9 mouse cellular contexts compared by ENCODE assay signal in the genomic region with DNA sequence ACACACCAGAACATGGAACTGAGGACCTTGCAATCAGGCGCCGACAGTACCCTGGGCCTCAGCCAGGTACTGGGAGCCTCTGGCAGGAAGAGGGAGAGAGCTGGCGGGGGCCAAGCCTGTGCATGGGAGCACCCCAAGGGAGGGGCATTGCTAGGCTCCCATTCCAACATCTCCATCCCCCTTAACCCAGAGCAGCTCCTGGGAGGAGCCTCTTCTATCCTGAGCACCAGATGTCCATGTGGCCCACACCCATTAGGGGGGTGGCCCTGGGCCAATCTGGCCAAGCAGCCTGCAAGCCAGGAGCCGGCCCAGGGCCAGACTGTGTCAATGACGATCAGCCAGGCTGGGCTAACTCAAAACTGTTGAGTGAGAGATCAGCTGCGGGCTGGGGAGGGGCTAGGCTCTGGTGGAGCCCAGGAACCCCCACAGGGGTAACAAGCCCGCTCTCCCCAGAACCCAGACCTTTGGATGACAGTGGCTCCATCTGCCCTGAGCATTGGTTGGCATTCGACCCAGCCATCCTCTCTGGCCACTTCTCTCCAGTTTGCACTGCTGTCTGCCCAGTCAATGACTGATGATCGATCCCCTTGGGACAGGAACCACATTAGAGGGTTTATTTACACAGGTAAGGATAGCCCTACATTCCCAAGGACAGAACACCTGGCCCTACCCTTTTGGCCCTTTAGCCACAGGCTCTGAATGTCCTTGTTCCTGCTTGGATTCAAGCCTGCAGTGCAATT. TPM values are rescaled to one million over a fixed set of nuclear protein-coding genes. Genes with fewer than 3 reads are reported as not detected.
DNase-seq lines count a peak whose midpoint lies in the region; ATAC-seq and TF ChIP-seq lines count a peak whose summit lies in the region.
"Had no signal": no experiment of that assay in that cellular context is flagged by ENCODE, and none has a peak within 500 bp of the region (broad histone marks: within the 10 kb centered on the region; RNA-seq: fewer than 3 reads in every experiment).

No protein-coding gene starts in this region.

- no peak overlapping the region for H3K4me3 ChIP-seq in kidney, adult 2 months (ENCODE audit: insufficient read depth, low read depth, low read length)
- no peak overlapping the region for H3K4me3 ChIP-seq in forebrain, embryonic 15.5 days
- no peak overlapping the region for H3K4me3 ChIP-seq in lung, embryonic 14.5 days (ENCODE audit: low read depth, low read length)

- H3K27ac ChIP-seq in kidney, adult 2 months (ENCODE audit: insufficient read depth, low read depth, low read length) = no peak overlapping the region
- H3K27ac ChIP-seq in forebrain, embryonic 15.5 days (replicated peaks) = 0 out of 2 replicates have a peak overlapping the region, but pooled peaks have one; percentile 2
- no peak overlapping the region for H3K27ac ChIP-seq in lung, embryonic 14.5 days (ENCODE audit: low read depth)
- H3K27ac ChIP-seq: embryonic facial prominence, embryonic 13.5 days had no signal

- no peak for TF ChIP-seq POLR2A in kidney, adult 2 months (IDR thresholded peaks at IDR 0.05; ENCODE audit: low read depth, low read length)

- H3K9ac ChIP-seq in forebrain, embryonic 15.5 days (replicated peaks) = no peak overlapping the region
- no peak overlapping the region for H3K9ac ChIP-seq in lung, embryonic 14.5 days
- H3K9ac ChIP-seq: embryonic facial prominence, embryonic 13.5 days had no signal

- H3K36me3 ChIP-seq in kidney, adult 2 months (ENCODE audit: control insufficient read depth, insufficient read depth, low read length) = no peaks in the 10 kb centered on the region; the same call in 1 of the 2 replicates
- H3K36me3 ChIP-seq in forebrain, embryonic 15.5 days = peaks cover 31% of the 10 kb centered on the region
- H3K36me3 ChIP-seq in lung, embryonic 14.5 days (ENCODE audit: insufficient read depth) = peaks cover 46% of the 10 kb centered on the region

- no peaks in the 10 kb centered on the region for H3K9me3 ChIP-seq in forebrain, embryonic 15.5 days
- H3K9me3 ChIP-seq in lung, embryonic 14.5 days (ENCODE audit: low read depth, low read length) = no peaks in the 10 kb centered on the region
- H3K9me3 ChIP-seq: embryonic facial prominence, embryonic 13.5 days had no signal

- DNase-seq in kidney, adult 2 months = peak; percentile 16
- DNase-seq in kidney, adult 8-10 months = no peak
- DNase-seq in adrenal gland, postnatal 36 days = peak; percentile 49 to 72
- peak; percentile 76 to 78 for DNase-seq in heart, postnatal 36 days
- DNase-seq in lung, embryonic 14.5 days = peak; percentile 72
- peak; percentile 63 for DNase-seq in retina, postnatal 7 days (ENCODE audit: low read depth, low spot score)
- no peak for DNase-seq in frontal cortex, postnatal 14 days (ENCODE audit: low spot score in 2 of 2)

- no peaks in the 10 kb centered on the region for H3K27me3 ChIP-seq in kidney, adult 2 months (replicated peaks; ENCODE audit: control insufficient read depth, insufficient read depth, low read length)
- peaks cover 45% of the 10 kb centered on the region for H3K27me3 ChIP-seq in forebrain, embryonic 15.5 days
- peaks cover 61% of the 10 kb centered on the region for H3K27me3 ChIP-seq in lung, embryonic 14.5 days (ENCODE audit: insufficient read depth, low read length)

- 69% methylated on average over 9 of the region's 9 CpGs for WGBS in kidney, adult 2 months
- 43% methylated on average over 9 of the region's 9 CpGs for WGBS in forebrain, embryonic 15.5 days
- 41% methylated on average over 9 of the region's 9 CpGs for WGBS in lung, embryonic 14.5 days

- intact Hi-C loops in heart, postnatal 36 days (cut with DNase I) = no loop called here

- no peak for TF ChIP-seq CTCF in kidney, adult 2 months (conservative IDR thresholded peaks at IDR 0.05; ENCODE audit: insufficient read depth, insufficient read length, low read depth, low read length)
- TF ChIP-seq CTCF in lung, embryonic 14.5 days (IDR thresholded peaks at IDR 0.05; ENCODE audit: low read depth) = no peak

- peak; percentile 77 for ATAC-seq in forebrain, embryonic 15.5 days (replicated peaks)
- peak; percentile 70 for ATAC-seq in lung, embryonic 14.5 days (ENCODE audit: insufficient read depth)

- no peaks in the 10 kb centered on the region for H3K4me1 ChIP-seq in kidney, adult 2 months (ENCODE audit: control insufficient read depth, insufficient read depth, low read length)
- peaks cover 37% of the 10 kb centered on the region for H3K4me1 ChIP-seq in forebrain, embryonic 15.5 days
- H3K4me1 ChIP-seq in lung, embryonic 14.5 days (ENCODE audit: insufficient read depth) = no peaks in the 10 kb centered on the region

- no peak overlapping the region for H3K4me2 ChIP-seq in forebrain, embryonic 15.5 days (replicated peaks)
- no peak overlapping the region for H3K4me2 ChIP-seq in lung, embryonic 14.5 days
- H3K4me2 ChIP-seq: embryonic facial prominence, embryonic 13.5 days had no signal

RNA-seq across cellular contexts. Expression of a gene that starts 6.1 kb away (rescaled TPM):
- 0.08 and 0.09 TPM in 2 replicates for polyA plus RNA-seq in kidney, adult 2 months (2012; rRNA removed)
- under 1 TPM; 0.46 to 0.73 TPM for total RNA-seq in adrenal gland, postnatal 36 days (2021)
- 0.27 and 0.69 TPM in 2 replicates for polyA plus RNA-seq in forebrain, embryonic 15.5 days (2015; fragmentation: Nextera tagmentation; extraction: Ambion mirVana)
- total RNA-seq in heart, postnatal 36 days (2021) = under 1 TPM; 0.14 to 0.19 TPM
- 0.20 and 0.45 TPM in 2 replicates for polyA plus RNA-seq in lung, embryonic 14.5 days (2014; fragmentation: Nextera tagmentation; extraction: Ambion mirVana)

RNA-seq across cellular contexts. Expression of a gene that starts 17.6 kb away (rescaled TPM):
- 0.24 and 3.5 TPM in 2 replicates for polyA plus RNA-seq in kidney, adult 2 months (2012; rRNA removed)
- total RNA-seq in adrenal gland, postnatal 36 days (2021) = under 1 TPM in 1 of 2 experiments, not detected in 1; 0.20 TPM
- 0.11 and 0.37 TPM in 2 replicates for polyA plus RNA-seq in forebrain, embryonic 15.5 days (2015; fragmentation: Nextera tagmentation; extraction: Ambion mirVana)
- total RNA-seq in heart, postnatal 36 days (2021) = under 1 TPM; 0.28 to 0.30 TPM
- polyA plus RNA-seq in lung, embryonic 14.5 days (2014; fragmentation: Nextera tagmentation; extraction: Ambion mirVana) = 0.22 TPM in 1 of 2 replicates, not detected in the other

RNA-seq across cellular contexts. Expression of a gene that starts 38.0 kb away (rescaled TPM):
- polyA plus RNA-seq in kidney, adult 2 months (2012; rRNA removed) = 2.2 and 2.3 TPM in 2 replicates
- 1 to 10 TPM; 2.9 to 4.3 TPM for total RNA-seq in adrenal gland, postnatal 36 days (2021)
- 38.9 and 45.6 TPM in 2 replicates for polyA plus RNA-seq in forebrain, embryonic 15.5 days (2015; fragmentation: Nextera tagmentation; extraction: Ambion mirVana)
- under 1 TPM; 0.42 to 0.51 TPM for total RNA-seq in heart, postnatal 36 days (2021)
- polyA plus RNA-seq in lung, embryonic 14.5 days (2014; fragmentation: Nextera tagmentation; extraction: Ambion mirVana) = 86.9 and 88.1 TPM in 2 replicates

RNA-seq across cellular contexts. Expression of a gene that starts 45.7 kb away (rescaled TPM):
- 0.20 TPM in 1 of 2 replicates, not detected in the other for polyA plus RNA-seq in kidney, adult 2 months (2012; rRNA removed)
- 1 to 10 TPM in 1 of 2 experiments, under 1 TPM in 1; 0.23 to 1.2 TPM for total RNA-seq in adrenal gland, postnatal 36 days (2021)
- 13.5 and 14.7 TPM in 2 replicates for polyA plus RNA-seq in forebrain, embryonic 15.5 days (2015; fragmentation: Nextera tagmentation; extraction: Ambion mirVana)
- total RNA-seq in heart, postnatal 36 days (2021) = not detected
- not detected in 2 replicates for polyA plus RNA-seq in lung, embryonic 14.5 days (2014; fragmentation: Nextera tagmentation; extraction: Ambion mirVana)

RNA-seq across cellular contexts. Expression of a gene that starts 59.6 kb away (rescaled TPM):
- polyA plus RNA-seq in kidney, adult 2 months (2012; rRNA removed) = 102 and 118 TPM in 2 replicates
- total RNA-seq in adrenal gland, postnatal 36 days (2021) = 100 to 1,000 TPM in 1 of 2 experiments, 10 to 100 TPM in 1; 80.3 to 113 TPM
- polyA plus RNA-seq in forebrain, embryonic 15.5 days (2015; fragmentation: Nextera tagmentation; extraction: Ambion mirVana) = 223 and 225 TPM in 2 replicates
- total RNA-seq in heart, postnatal 36 days (2021) = 10 to 100 TPM; 17.4 to 19.5 TPM
- polyA plus RNA-seq in lung, embryonic 14.5 days (2014; fragmentation: Nextera tagmentation; extraction: Ambion mirVana) = 107 and 114 TPM in 2 replicates

Comparison
In these comparisons a context has a peak if more than half of its experiments do, and no peak if none do; other contexts are left out.
1. DNase-seq: peak in kidney, adult 2 months (single experiment), adrenal gland, postnatal 36 days (2 of 2), heart, postnatal 36 days (2 of 2), lung, embryonic 14.5 days (single experiment) and retina, postnatal 7 days (single experiment); none in kidney, adult 8-10 months (0 of 2) and frontal cortex, postnatal 14 days (0 of 2).
2. RNA of a gene that starts 38.0 kb away (polyA plus RNA-seq): 86.9 to 88.1 TPM in lung, embryonic 14.5 days and 38.9 to 45.6 TPM in forebrain, embryonic 15.5 days; 2.2 to 2.3 TPM in kidney, adult 2 months; every median in the first group is over 10 times any median in the second.